Mouse (Mus musculus): Measurements from ENCODE around the gene Fars2.

DNA sequence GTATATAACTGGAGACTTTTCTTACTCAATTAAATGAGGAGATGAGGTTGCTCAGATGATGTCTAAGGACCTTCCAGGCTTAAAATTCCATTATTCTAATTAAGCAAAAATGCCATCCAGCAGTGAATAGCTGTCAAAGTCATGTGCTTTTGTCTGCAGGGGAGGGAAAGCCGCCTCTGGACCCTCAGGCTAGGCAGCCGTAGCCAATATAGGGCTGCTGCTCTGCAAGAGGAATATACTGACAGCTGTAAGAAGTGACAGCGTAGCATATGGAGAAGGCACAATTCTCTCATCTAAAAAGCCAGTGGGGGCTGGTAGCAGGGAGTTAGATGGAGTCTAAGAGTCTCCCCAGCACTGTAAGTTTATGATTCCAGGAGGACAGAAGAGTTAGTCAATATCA is 634.6 kb downstream of the Fars2 start:
- TF ChIP-seq POLR2A (IDR thresholded peaks at IDR 0.05; ENCODE audit: control insufficient read depth, low read depth, low read length) (no peak), CTCF (IDR thresholded peaks at IDR 0.05; ENCODE audit: control insufficient read depth, insufficient read depth, insufficient replicate concordance, low read depth, low read length) (no peak)

Data from testis, adult 2 months (tissue).